Mouse (Mus musculus) myocyte (in vitro differentiated cells): Measurements from ENCODE around the gene Shc3.

Experiments used
- CEBPB ChIP-seq: IDR thresholded peaks from 2 replicates; pipeline ENCODE4 v1.6.1; 2011; ENCODE audit warnings: mild to moderate bottlenecking, moderate library complexity; ENCODE audit not compliant: poor library complexity, insufficient read depth, severe bottlenecking
- E2F4 ChIP-seq: IDR thresholded peaks from one replicate; pipeline ENCODE4 v1.6.1; 2011; ENCODE audit warnings: mild to moderate bottlenecking, control low read depth, moderate library complexity; ENCODE audit not compliant: insufficient read depth
- MAX ChIP-seq: IDR thresholded peaks from one replicate; pipeline ENCODE4 v1.6.1; 2011; ENCODE audit warnings: low read depth, mild to moderate bottlenecking, control low read depth
- POLR2A ChIP-seq: IDR thresholded peaks from one replicate; pipeline ENCODE4 v1.6.1; 2011; ENCODE audit warnings: low read depth, mild to moderate bottlenecking, control low read depth, moderate library complexity; ENCODE audit not compliant: insufficient read length
- USF1 ChIP-seq: IDR thresholded peaks from one replicate; pipeline ENCODE4 v1.6.1; 2011; ENCODE audit warnings: low read depth, mild to moderate bottlenecking, control low read depth, moderate library complexity

GRCm38 (mm10) chr13:51480341-51481011, 88.7 kb downstream of the Shc3 start:
- no peak for TF ChIP-seq MAX
- no peak for TF ChIP-seq POLR2A
- TF ChIP-seq CEBPB: no peak
- TF ChIP-seq USF1: no peak
- TF ChIP-seq E2F4: no peak
